Mouse (Mus musculus): ENCODE results near the gene Trip12.

DNA sequence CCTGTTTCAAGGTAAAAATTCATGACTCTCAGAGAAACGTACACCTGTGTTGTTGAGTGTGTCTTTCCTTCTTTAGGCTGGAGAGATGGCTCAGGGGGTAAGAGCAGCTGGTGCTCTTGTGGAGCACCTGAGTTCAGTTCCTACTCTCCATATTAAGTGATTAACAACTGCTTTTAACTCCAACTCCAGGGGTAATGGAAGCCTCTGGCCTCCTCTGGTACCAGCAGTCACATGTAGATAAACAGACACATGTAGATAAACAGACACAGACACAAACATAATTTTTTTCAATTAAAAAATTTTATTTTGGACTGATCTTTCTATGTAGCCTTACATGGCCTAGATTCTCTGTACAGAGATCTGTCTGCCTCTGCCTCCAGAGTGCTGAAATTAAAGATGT lies 13.4 kb upstream of the Trip12 start:
- TF ChIP-seq POLR2A (IDR thresholded peaks at IDR 0.05; ENCODE audit: low read depth, low read length) (no peak), CTCF (IDR thresholded peaks at IDR 0.05; ENCODE audit: extremely low read depth, insufficient read depth, insufficient read length, insufficient replicate concordance) (no peak)

Data from spleen, adult 2 months (tissue).